Mouse (Mus musculus) telencephalon, adult 2 months (tissue): ENCODE results near the gene Rnf6.
"Not testable (repeated sequence)": the region's sequence is repeated elsewhere in the genome, so short reads cannot be mapped to it uniquely, and the experiment has no call there.

Source experiments
- DNase-seq: peaks from one replicate; pipeline ENCODE4 v3.0.0-alpha.2; 2011; ENCODE audit warnings: low read depth, low spot score

The Rnf6 gene

DNA sequence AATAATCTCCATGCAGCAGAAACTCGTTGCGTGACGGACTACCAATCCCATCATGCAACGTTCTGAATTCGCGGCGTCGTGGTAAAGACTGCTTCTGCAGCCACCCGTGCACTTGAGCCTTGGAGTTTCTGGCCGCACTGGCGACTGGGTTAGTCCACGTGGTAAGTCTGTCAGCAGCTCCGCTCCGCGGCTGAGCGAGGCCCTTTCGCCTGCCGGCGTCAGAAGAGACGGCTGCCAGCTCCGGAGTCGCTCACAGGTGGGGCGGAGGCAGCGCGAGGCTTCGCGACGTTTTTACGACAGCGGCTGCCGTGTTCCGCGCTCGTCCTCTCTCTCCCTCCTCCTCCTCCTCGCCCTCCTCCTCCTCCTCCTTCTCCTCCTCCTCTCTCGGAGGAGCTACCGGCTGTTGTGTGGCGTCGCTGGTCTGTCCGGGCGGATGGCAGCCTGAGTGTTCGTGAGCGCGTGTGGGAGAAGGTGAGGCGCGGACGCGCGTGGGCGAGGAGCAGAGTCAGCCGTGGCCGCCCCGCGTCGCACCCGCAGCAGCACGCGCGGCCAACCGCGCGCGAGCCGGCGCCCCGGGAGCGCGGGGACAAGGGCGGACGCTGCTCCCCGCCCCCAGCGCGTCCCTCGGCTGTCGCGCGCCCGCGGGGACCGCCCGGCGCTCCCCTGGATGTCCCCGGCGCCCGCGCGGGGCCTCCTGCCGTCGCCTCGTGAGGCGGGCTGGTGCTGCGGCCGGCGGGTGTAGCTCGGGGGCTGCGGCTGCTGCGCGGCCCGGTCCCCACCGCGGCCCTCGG lies 9.7 kb upstream of the Rnf6 start, which contains the start of gene Cdk8:
TSS of gene Cdk8 (plus strand) at position 367 of the 791 bp plus-strand sequence.
- DNase-seq = peak; percentile 96

DNA sequence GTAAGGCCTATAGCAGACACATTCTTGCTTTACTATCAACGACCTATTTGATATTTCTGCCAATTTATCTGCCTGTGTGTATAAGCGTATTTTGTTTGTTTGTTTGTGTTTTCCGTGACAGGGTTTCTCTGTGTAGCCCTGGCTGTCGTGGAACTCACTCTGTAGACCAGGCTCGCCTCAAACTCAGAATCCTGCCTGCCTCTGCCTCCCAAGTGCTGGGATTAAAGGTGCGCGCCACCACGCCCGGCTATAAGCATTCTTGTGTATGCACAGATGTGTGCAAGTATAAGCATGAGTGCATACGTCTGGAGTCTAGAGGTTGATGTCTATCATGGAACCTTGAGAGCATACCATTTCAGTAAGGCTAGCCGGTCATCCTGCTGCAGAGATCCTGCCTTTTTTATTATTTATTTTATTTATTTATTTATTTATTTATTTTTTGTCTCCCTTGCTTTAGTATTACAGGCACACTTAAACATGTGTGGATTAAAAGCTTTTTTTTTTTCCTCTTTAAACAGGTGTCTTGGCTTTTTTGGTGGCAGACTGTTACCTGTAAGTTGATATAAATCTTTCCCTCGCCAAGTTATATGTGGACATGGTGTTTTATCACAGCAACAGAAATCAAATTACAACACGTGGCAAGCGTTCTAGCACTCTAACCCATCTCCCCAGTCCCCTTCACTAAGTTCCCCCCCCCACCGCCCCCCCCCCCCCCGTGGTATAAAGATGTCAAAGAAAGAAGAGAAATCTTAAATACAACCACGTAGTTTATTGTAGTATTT lies 8.7 kb upstream of the Rnf6 start:
- DNase-seq = no peak

DNA sequence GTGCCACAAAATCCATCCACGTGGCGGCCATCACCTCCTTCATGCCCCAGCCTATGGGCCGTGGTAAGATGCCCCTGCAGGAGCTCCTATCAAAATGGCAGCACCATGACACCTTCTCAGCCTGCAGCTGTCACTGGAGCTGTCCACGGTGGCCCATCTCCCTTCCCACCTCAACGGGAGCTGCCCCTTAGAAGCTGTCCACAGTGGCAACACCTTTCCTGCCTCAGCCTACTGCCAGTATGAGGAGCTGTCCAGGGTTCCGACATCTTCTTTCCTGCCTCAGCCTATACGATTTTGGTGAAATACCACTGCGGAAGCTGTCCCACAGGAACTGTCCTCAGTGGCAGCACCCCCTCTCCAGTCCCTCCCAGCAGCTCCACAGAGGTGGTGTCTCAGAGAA lies 6.1 kb upstream of the Rnf6 start:
- no peak for DNase-seq

DNA sequence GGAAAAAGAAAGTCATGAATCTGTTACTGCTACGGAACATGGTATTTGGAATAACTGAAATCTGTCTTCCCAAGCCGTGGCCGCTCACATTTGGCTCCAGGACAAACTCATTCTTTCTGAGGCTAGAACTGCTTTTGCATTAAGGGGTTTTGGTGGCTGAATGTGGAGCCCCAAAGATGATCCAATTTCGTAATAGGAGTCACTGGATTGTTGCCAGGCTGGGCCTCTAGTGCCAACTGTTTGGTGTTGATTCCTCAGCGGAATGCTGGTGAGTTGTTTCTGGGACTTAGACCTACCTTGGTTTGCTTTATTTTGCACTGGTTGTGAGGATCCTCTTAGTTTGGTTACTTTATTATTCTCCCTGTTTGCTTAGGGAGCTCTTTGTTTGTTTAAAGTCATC lies 2.4 kb upstream of the Rnf6 start:
- no peak for DNase-seq

DNA sequence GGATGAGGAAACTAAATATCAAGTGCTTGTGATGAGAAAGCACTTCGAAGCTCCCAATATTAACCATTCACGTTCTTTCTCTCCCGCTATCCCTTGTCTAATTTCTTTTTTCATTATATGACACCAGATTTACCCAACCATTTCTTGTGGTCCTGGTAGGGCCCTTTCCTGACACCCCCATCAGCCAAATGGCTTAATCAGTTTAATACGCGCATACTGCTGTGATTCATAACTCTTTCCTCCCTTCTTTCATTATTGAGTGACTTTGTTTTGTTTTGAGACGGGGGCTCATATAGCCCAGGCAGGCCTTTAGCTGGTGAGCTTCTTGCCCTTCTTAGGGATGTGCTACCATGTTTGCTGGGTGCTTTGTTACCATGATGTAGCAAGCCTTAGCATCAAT lies 367 bp upstream of the Rnf6 start:
- DNase-seq = no peak

DNA sequence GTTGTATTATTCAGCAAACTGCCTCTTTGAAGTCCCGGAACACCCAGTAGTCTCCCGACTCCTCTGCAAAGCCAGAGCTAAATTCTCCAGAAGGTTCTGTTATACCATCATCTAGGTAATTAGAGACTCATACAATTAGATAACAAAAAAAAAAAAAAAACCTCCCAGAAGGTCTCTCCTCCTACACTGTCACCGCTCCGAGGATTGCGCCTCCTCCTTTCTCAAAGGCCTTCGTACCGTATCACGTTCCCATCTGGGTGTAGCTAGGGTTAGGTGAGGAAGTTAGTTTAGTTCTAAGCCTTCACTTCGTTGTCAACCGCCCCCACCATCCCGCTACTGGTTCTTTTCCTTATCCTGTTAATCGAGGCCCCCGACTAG lies 865 bp downstream of the Rnf6 start:
- no peak for DNase-seq

DNA sequence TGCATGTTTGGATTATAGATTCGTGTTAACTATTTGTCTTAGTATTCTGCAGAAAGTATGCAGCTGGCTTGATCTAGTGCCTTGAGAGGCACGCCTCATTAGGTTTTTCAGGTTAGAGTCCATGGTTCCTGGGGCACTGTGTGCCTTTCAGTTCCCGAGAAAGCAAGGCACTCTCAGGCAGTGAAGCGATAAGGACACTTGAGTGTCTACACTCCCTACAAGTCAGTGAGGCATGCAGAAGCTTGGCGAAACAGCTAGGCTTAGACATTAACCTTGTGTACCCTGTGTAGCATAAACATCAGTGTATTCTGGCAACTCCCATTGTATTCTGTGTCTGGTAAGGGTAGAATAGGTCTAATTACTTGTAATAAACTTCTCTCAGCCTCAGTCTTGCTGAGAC lies 15.8 kb downstream of the Rnf6 start:
- DNase-seq = no peak

DNA sequence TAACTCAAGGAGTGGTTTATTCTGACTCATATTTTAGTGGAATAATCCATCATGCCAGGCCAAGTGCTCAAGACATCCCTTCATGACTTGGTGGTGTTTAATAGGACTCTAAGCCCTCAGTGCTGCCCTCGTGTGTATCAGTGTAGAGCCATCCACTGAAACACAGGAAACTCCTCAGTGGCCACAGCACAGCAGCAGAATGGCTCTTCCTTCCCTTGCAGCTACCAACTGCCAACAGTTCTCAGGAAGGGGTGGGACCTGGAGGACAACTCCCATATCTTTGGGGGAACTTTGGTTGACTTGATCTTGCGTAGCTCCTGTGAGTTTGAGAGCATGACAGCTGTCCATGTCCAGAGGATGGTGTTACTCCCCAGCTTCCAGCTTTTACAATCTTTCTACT lies 17.4 kb downstream of the Rnf6 start:
- DNase-seq = no peak

DNA sequence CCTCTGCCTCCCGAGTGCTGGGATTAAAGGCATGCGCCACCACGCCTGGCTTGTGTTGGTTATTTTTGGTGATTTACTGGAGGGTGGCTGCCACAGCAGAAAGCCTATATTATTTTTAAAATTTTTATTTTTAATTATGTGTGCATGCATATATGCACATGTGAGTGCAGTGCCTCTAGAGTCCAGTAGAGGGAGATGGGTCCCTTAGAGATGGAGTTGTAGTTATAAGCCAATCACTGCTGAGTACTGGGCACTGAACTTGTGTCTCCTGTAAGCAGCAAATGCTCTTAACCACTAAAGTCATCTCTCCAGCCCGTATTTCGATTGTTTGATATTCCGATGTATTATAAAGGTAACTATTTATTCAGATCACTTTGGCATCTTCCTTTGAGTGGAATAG lies 20.8 kb downstream of the Rnf6 start:
- DNase-seq = no peak

DNA sequence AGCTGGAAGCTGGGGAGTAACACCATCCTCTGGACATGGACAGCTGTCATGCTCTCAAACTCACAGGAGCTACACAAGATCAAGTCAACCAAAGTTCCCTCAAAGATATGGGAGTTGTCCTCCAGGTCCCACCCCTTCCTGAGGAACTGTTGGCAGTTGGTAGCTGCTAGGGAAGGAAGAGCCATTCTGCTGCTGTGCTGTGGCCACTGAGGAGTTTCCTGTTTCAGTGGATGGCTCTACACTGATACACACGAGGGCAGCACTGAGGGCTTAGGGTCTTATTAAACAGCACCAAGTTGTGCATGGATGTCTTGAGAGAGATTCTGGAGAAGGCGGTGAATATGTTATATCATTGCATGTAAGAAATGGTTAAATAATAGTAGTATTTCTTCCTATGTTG lies 21.8 kb downstream of the Rnf6 start:
- DNase-seq = no peak

DNA sequence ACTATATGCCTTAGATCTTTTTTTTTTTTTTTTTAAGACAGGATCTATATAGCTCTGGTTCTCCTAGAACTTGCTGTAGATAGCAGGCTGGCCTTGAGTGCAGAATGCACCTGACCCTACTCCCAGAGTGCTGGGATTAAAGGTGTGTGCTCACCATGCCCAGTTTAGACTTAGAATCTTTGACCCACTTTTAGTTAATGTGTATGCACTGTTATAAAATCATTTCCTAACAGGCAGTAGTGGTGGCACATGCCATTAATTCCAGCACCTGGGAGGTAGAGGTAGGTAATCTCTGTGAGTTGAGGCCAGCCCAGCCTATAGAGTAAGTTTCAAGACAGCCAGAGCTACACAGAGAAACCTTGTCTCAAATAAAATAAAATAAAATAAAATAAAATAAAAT lies 22.3 kb downstream of the Rnf6 start:
- DNase-seq = no peak

DNA sequence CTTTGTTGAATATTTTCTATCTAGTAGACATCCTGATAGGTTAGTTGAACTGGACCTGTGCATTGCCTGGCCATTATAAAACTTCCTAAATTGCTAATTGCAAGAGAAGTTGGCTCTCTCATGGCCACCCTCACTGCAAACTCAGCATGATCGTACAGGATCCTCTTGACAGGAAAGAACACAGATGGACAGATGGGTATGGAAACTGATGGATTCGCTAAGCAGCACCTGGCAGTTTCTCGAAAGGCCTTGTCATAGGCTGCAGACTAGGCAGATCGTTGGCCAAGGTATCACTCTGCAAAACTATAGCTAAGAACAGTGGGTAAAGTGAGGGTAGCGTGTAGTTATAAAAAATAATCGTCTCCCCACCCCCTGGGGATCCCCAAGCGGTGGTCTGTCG lies 28.0 kb downstream of the Rnf6 start:
- DNase-seq = no peak

DNA sequence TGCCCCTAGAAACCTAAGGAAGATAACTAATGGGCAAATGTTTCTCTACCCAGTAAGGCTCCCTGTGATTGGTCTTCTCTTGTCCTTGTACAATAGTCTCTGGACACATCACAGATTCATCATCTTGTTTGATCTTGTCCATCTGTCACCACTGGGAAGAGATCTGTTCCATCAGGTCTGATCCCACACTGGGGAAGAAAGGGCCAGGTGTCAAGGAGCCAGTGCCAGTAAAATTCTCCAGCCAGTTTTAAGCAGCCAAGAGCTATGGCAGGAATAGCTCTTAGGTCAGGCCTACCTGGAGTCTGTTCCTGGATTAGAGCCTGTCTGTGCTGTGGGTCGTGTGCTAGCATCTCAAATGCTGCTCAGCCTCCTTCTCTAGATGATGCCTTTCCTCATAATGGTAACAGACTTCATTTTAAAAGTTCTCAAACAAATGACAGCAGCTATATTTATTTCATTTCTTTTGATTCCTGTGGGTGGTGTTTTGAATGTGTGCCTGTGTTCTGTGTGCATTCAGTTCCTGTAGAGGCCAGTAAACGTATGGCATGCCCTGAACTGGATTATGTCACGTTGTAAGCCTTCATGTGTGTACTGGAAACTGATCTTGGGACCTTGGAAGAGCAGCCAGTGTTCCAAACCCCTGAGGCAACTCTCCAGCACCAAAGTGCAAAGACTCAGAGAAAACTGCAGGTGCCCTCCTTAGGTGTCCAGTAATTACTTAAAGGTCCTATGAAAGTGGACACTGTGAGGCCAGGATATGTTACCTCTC lies 30.7 kb downstream of the Rnf6 start:
- DNase-seq = no peak

DNA sequence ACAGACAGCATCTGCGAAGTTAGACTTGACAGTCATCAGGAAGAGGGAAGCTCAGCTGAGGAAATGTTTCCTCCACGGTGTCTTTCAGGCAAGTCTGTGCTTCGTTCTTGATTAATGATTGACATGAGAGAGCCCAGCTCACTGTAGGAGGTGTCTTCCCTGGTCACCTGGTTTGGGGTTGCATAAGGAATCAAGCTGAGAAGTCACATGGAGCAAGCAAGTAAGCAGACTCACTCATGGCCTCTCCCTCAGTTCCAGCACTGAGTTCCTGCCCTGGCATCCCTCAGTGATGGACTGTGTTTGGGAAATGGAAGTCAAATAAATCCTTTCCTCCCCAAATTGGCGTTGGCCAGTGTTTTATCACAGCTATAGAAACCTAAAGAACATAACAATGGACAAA lies 31.3 kb downstream of the Rnf6 start:
- DNase-seq = no peak

DNA sequence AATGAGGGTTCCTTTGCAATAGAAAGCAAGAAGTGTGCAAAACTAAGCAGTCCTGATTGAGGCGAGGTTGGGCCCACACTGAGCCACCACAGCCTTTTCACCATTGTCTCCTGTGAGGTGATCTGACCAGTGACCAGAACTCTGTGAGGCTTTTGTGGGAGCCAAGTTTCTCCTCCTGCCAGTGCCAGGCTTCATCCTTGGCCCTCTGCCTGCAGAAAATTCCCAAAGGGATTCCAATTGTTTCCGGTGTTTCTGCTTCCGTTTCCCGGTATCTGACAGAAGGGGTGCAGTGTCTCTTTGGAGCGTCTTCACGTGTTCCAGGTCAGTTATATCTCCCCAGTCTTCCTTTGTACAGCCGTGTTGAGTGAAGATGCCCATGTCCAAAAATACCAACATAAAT lies 32.6 kb downstream of the Rnf6 start:
- no peak for DNase-seq

DNA sequence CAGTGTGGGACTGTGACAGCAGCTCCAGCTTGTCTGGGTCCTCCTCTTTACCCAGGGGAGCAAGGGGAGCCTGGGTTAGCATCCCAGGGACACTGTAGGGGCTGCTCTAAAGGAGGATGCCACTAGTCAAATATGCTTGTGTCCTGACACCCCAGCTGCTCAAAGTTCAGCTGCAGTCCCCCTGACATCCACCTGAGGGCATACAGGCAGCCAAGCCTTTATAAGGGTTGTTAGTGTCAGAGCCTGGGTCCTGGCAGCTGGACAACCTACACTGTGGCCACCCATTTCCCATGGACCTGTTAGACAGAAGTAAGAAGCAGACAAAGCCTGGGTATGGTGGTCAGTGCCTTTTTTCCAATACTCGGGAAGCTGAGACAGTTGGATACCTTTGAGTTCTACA lies 33.2 kb downstream of the Rnf6 start:
- no peak for DNase-seq

DNA sequence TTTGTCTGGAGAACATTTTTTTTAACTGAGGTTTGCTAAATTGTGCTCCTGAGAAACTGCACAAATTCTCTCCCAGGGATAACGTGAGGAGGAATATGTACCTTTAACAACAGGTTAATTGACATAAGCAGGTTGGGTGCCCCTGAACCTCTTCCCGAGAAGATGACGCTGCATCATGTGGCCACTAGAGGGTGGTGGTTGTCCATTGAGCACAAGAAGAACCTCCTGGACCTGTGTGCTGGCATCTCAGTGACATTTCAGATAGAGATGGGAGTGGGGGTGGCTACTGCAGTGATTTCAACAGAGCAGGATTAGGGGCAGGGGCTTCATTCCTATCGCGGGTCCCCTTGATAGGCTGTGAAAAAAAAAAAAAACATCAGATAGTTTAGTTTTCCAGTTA lies 33.9 kb downstream of the Rnf6 start:
- DNase-seq = peak; percentile 5

DNA sequence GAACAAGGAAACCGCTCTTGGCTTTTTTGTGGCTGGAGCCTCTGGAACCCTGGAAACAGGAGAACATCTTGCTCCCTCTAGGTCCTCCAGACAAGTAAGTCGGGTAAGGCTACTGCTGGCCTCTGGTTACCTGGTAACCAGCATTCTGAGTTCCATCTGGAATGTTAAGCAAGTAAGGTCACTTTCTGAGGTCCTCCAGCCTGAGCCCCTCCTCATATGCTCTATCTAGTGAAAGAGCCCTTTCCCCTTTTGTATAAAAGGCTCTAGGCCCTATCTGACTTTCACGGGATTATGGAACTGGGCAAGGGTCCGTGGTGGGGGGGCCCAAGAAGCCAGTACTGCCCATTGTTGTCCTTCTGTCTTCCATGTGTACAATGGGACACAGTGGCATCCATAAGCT lies 36.2 kb downstream of the Rnf6 start, which contains the start of gene 1700001J03Rik:
TSS of gene 1700001J03Rik (minus strand) at position 101 of the 400 bp plus-strand sequence.
- DNase-seq = not testable (repeated sequence)

DNA sequence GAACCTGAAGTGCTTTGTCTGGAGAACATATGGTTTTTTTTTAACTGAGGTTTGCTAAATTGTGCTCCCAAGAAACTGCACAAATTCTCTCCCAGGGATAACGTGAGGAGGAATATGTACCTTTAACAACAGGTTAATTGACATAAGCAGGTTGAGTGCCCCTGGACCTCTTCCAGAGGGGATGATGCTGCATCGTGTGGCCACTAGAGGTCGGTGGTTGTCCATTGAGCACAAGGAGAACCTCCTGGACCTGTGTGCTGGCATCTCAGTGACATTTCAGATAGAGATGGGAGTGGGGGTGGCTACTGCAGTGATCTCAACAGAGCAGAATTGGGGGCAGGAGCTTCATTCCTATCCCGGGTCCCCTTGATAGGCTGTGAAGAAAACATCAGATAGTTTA lies 48.6 kb downstream of the Rnf6 start:
- not testable (repeated sequence) for DNase-seq

DNA sequence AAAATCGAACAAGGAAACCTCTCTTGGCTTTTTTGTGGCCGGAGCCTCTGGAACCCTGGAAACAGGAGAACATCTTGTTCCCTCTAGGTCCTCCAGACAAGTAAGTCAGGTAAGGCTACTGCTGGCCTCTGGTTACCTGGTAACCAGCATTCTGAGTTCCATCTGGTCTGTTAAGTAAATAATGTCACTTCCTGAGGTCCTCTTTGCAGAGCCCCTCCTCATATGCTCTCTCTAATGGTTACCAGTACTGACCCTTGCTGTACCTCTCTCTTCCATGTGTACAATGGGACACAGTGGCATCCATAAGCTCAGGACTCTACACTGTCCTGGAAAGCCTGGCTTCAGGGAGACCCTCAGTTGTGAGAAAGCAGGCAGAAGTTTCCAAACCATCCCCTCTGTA lies 50.7 kb downstream of the Rnf6 start, which contains the start of gene Gm6309:
TSS of gene Gm6309 (minus strand) at position 101 of the 400 bp plus-strand sequence.
- not testable (repeated sequence) for DNase-seq

DNA sequence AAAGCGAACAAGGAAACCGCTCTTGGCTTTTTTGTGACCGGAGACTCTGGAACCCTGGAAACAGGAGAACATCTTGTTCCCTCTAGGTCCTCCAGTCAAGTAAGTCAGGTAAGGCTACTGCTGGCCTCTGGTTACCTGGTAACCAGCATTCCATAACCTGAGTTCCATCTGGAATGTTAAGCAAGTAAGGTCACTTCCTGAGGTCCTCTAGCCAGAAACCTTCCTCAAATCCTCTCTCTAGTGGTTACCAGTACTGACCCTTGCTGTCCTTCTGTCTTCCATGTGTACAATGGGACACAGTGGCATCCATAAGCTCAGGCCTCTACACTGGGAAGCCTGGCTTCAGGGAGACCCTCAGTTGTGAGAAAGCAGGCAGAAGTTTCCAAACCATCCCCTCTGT lies 60.9 kb downstream of the Rnf6 start, which contains the start of gene Gm5565:
TSS of gene Gm5565 (minus strand) at position 101 of the 400 bp plus-strand sequence.
- DNase-seq = not testable (repeated sequence)
